Mouse (Mus musculus) cortical plate, adult 2 months (tissue): ENCODE data around the gene Prcd. TPM values are rescaled to one million over a fixed set of nuclear protein-coding genes. Genes with fewer than 3 reads are reported as not detected.

Experiments
- H3K27ac ChIP-seq: fragments of 200-500 bp; 2 replicates; pipeline ENCODE4 v1.5.1; 2012; ENCODE audit warnings: low read length, control low read depth, inconsistent platforms; ENCODE audit not compliant: insufficient read depth
- H3K4me1 ChIP-seq: fragments of 200-500 bp; 2 replicates; pipeline ENCODE4 v1.6.1; 2011; ENCODE audit warnings: low read length; ENCODE audit not compliant: control insufficient read depth, insufficient read depth
- H3K4me3 ChIP-seq: fragments of 200-500 bp; 2 replicates; pipeline ENCODE4 v1.5.1; 2011; ENCODE audit warnings: mild to moderate bottlenecking, low read length, control low read depth; ENCODE audit not compliant: insufficient read depth
- CTCF ChIP-seq: fragments of 200-500 bp; IDR thresholded peaks from 2 replicates; pipeline ENCODE4 v1.5.1; 2011; ENCODE audit warnings: mild to moderate bottlenecking, control low read depth, low read length; ENCODE audit not compliant: insufficient read depth; ENCODE audit errors: extremely low read depth
- POLR2A ChIP-seq: fragments of 200-500 bp; IDR thresholded peaks from 2 replicates; pipeline ENCODE4 v1.6.1; 2011; ENCODE audit warnings: mild to moderate bottlenecking, low read length, control low read depth; ENCODE audit not compliant: insufficient read depth; ENCODE audit errors: extremely low read depth
- polyA plus RNA-seq: library from polyadenylated mRNA; depleted of rRNA; stranded (reverse); fragments of >200 nt; gene quantifications from 2 replicates; pipeline ENCODE4 v1.2.3, GENCODE M21; 2012; rRNA removed

Prcd gene
- polyA plus RNA-seq, 1 experiment, result 8.4 TPM

- Histone ChIP-seq H3K4me1 (no peaks in the 10 kb centered on the region), H3K4me3 (no peak overlapping the region), H3K27ac (no peak overlapping the region)
- no peak for TF ChIP-seq POLR2A
- TF ChIP-seq CTCF, result no peak
Measured at GRCm38 (mm10) chr11:116697521-116697920, 44.2 kb downstream of the Prcd start.

GRCm38 (mm10) chr11:116701377-116701841, 48.1 kb downstream of the Prcd start:
- Histone ChIP-seq H3K4me3 (no peak overlapping the region), H3K27ac (no peak overlapping the region; the same call in 1 of the 2 replicates), H3K4me1 (no peaks in the 10 kb centered on the region)
- TF ChIP-seq POLR2A, result no peak
- no peak for TF ChIP-seq CTCF

GRCm38 (mm10) chr11:116704336-116705035, 51.2 kb downstream of the Prcd start:
- Histone ChIP-seq H3K4me3 (no peak overlapping the region), H3K27ac (no peak overlapping the region), H3K4me1 (no peaks in the 10 kb centered on the region)
- no peak for TF ChIP-seq POLR2A
- TF ChIP-seq CTCF, result no peak

- TF ChIP-seq POLR2A (no peak), CTCF (no peak)
- H3K4me3 ChIP-seq, result no peak overlapping the region
- no peak overlapping the region for H3K27ac ChIP-seq
- no peaks in the 10 kb centered on the region for H3K4me1 ChIP-seq
Measured at GRCm38 (mm10) chr11:116705204-116705608, 51.9 kb downstream of the Prcd start.

- H3K4me1 ChIP-seq, result no peaks in the 10 kb centered on the region
- H3K4me3 ChIP-seq, result no peak overlapping the region
- no peak for TF ChIP-seq POLR2A
- no peak for TF ChIP-seq CTCF
- no peak overlapping the region for H3K27ac ChIP-seq
Measured at GRCm38 (mm10) chr11:116706363-116706762, 53.0 kb downstream of the Prcd start.

- Histone ChIP-seq H3K27ac (no peak overlapping the region), H3K4me3 (no peak overlapping the region), H3K4me1 (no peaks in the 10 kb centered on the region)
- TF ChIP-seq CTCF, result no peak
- no peak for TF ChIP-seq POLR2A
Measured at GRCm38 (mm10) chr11:116710171-116710570, 56.8 kb downstream of the Prcd start.

GRCm38 (mm10) chr11:116710793-116711192, 57.5 kb downstream of the Prcd start:
- Histone ChIP-seq H3K4me1 (no peaks in the 10 kb centered on the region), H3K4me3 (no peak overlapping the region), H3K27ac (no peak overlapping the region)
- TF ChIP-seq CTCF (no peak), POLR2A (no peak)

GRCm38 (mm10) chr11:116714052-116714451, 60.7 kb downstream of the Prcd start:
- Histone ChIP-seq H3K27ac (no peak overlapping the region), H3K4me3 (no peak overlapping the region), H3K4me1 (no peaks in the 10 kb centered on the region)
- TF ChIP-seq POLR2A (no peak), CTCF (no peak)

Other genes starting within 250 kb of the Prcd start
- gene Rnf157, start 240.5 kb upstream of the Prcd start, polyA plus RNA-seq, result 183 and 189 TPM in 2 replicates
- 61.3 and 63.2 TPM in 2 replicates for gene Ubald2, start 219.4 kb upstream of the Prcd start, polyA plus RNA-seq
- gene Qrich2, start 187.3 kb upstream of the Prcd start, polyA plus RNA-seq, result 0.06 and 0.13 TPM in 2 replicates
- 89.0 and 90.8 TPM in 2 replicates for gene Prpsap1, start 159.3 kb upstream of the Prcd start, polyA plus RNA-seq
- gene Sphk1, start 122.6 kb upstream of the Prcd start, polyA plus RNA-seq, result 5.3 and 7.6 TPM in 2 replicates
- 88.6 and 90.1 TPM in 2 replicates for gene Ube2o, start 72.1 kb upstream of the Prcd start, polyA plus RNA-seq
- 1.5 and 2.3 TPM in 2 replicates for gene Aanat, start 67.1 kb upstream of the Prcd start, polyA plus RNA-seq
- gene Rhbdf2, start 26.5 kb upstream of the Prcd start, polyA plus RNA-seq, result 1.8 and 2.1 TPM in 2 replicates
- 49.6 and 49.8 TPM in 2 replicates for gene Cygb, start 779 bp downstream of the Prcd start, polyA plus RNA-seq
- gene St6galnac1, start 122.0 kb downstream of the Prcd start, polyA plus RNA-seq, result 0.04 TPM in 1 of 2 replicates, not detected in the other
- gene Mxra7, start 174.5 kb downstream of the Prcd start, polyA plus RNA-seq, result 17.5 and 17.8 TPM in 2 replicates
- gene Mettl23, start 189.7 kb downstream of the Prcd start, polyA plus RNA-seq, result 32.7 and 33.3 TPM in 2 replicates
- gene Jmjd6, start 189.9 kb downstream of the Prcd start, polyA plus RNA-seq, result 23.6 and 24.3 TPM in 2 replicates
- gene Mfsd11, start 198.9 kb downstream of the Prcd start, polyA plus RNA-seq, result 34.8 and 39.8 TPM in 2 replicates
- 275 and 286 TPM in 2 replicates for gene Srsf2, start 199.6 kb downstream of the Prcd start, polyA plus RNA-seq